Mouse (Mus musculus) urinary bladder, postnatal 4 days (tissue): Measurements from ENCODE around the gene Fam198a.

Source experiments
- DNase-seq, 2 experiments: peaks; one replicate each; pipeline ENCODE4 v3.0.0; 2021 to 2022; ENCODE audit warnings: low spot score in 2 of 2

Fam198a gene

GRCm38 (mm10) chr9:121925959-121926358 is 24.8 kb upstream of the Fam198a start:
- no peak for DNase-seq

DNA sequence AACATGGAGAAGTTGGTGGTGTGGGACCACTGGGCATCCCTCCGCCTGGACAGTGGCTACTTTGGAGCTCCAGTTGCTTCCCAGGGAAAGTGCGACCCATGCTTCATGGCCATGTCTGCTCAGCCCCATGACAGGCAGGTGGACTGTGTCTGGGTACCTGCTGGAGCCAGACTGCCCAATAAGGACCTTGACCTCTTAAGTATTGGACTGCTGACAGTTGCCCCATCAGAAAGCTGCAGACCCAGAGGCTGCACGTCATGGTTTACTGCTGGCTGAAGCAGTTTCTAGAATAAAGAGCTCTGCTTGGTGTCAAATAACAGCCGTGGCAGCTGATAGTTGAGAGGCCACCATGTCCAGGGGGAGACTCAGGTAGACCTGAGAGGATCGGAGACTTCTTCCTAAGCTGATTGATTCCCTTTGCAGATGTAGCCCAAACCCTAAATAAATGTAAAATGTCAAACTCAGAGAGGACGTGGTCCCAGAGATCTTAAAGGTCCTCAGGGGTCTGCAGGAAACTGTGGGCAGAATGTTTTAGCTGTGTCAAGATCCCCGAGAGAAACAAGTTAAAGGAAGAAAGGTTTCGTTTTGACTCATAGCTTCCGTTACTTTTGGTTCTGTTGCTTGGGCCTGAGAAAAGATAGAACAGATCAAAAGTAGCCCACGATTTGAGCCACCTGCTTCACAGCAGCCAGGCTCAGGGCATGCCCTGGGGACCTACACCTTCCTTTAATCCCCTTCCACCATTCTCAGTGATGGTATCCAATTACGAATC is 24.0 kb upstream of the Fam198a start:
- no peak for DNase-seq

- DNase-seq = no peak
Measured at GRCm38 (mm10) chr9:121927721-121928120, 23.1 kb upstream of the Fam198a start.

- no peak for DNase-seq
Measured at GRCm38 (mm10) chr9:121928498-121928897, 22.3 kb upstream of the Fam198a start.

DNA sequence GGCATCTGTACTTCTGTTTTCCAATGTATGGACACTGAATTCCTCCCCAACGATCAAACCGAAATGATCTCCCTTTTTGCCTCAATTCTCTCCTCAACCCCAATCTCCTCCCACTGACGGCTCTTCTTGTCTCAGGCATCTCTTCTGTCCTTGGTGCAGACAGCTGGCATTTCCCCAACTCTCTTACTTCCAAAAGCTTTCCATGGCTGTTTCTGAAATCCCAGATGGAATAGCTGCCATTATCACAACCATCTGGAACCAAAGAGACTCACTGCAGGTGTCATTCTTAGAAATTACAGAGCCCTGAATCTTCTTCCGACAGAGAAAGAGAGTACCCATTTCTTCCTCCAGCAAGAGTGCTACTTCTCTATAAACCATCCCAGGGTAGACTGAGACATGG is 15.9 kb upstream of the Fam198a start:
- no peak for DNase-seq

- no peak for DNase-seq
Measured at GRCm38 (mm10) chr9:121936952-121937351, 13.8 kb upstream of the Fam198a start.

DNA sequence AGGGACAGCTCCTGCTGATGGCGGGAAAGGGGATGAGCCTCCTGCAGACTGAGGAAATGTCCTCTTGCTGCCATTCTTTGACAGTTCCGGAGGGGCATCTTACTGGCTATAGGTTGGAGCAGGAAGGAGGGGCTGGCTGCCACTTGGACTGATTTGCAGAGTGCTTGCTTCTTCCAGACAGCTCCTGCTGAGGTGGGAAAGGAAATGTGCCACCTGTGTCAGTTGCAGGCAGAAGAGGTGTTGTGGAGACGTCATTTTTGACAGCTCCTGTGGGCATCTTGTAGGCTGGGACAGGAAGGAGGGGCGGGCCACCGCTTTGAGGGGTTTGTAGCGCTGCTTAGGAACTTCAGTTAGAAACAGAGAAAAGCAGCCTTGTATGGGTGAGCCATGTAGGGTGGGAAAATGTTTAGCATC is 13.3 kb upstream of the Fam198a start:
- DNase-seq = no peak

- DNase-seq = no peak
Measured at GRCm38 (mm10) chr9:121937944-121938355, 12.8 kb upstream of the Fam198a start.

DNA sequence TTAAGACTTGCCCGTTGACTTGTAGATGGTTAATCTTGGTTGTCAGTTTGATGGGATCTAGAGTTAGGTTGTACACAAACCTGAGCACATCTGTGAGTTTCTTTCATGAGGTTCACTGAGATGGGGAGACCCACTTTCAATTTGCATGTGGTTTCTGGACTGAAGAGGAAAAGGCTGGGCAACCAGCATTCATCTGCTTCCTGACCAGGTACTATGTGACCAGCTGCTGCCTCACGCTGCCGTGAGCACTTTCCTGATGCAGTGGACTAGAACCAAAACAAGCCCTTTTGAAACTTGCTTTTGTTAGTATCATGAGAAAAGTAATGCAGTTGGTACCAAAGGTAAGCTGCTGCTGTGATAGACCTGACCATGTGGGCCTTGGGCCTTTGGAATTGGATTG is 7.8 kb upstream of the Fam198a start:
- DNase-seq = no peak

DNA sequence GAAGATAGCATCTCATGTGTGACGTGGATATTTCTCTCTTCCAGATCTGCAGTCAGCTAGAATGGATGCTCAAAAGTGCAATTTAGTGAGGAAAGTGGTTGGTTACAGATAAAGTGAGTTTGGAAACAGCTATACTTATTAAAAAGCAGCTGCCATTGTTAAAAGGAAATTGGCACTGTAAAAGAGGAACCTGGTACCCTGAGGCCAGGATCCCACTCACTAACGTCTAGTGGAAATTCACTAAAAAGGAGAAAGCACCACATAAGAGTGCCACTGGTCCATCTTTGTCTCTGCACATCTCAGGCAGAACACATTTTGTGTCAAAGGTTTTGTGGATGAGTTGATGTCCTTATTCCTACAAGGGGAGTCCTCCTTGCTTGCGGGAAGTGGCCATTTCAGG is 7.2 kb upstream of the Fam198a start:
- no peak for DNase-seq

- peak; percentile 49 to 72 for DNase-seq
Measured at GRCm38 (mm10) chr9:121947784-121948183, 3.0 kb upstream of the Fam198a start.

- no peak for DNase-seq
Measured at GRCm38 (mm10) chr9:121948431-121948830, 2.4 kb upstream of the Fam198a start.

GRCm38 (mm10) chr9:121951114-121951423 is 281 bp downstream of the Fam198a start:
- no peak for DNase-seq

DNA sequence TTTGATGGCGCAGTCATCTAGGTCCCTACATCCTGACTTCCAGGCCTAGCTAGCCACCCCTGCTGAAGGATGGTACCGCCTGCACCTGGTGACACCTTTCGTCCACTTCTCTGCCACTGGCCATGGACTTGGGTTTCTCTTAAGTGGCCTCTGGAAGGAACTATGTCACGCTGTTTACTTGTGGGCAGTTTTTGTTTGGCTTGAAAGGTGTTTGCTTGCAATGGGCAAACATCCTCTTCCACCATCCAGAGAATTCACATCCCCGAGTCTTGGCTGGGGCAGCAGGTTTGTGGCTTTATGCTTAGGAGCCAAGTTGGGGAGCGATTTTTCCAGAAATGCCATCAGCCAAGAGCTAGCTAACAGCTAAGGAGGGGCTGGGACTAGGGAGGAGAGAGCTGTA is 1.8 kb downstream of the Fam198a start:
- no peak for DNase-seq

DNA sequence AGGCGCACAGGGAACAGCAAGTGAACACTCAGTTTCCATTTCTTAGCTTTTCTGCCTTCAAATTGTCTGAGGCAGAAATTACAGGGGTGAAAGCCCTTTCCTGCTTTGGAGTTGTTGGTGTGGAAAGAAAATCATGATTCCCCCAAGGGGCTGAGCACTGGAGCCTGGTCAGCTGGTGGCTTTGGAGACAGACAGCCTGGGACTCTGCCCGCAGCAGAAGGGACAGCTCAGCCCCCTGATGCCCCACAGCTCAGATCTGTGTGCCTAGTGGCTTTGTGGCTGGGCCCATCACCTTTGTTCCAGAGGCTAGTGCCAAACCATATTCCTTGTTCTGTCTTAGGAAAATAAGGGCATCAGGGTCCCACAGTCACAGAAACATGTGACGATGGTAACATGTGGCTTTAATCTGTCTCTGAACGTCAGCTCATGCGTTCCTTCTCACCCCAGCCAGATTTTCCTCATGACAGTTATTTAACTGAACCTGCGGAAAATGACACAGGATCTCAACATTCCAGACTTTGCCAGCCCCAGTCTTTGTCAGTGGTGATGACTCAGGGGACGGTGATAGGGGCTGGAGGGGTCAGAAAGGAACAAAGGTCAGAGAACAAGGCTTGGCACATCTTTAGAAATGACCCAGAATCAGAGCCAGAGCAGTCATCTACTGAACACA is 9.3 kb downstream of the Fam198a start:
- no peak for DNase-seq

DNA sequence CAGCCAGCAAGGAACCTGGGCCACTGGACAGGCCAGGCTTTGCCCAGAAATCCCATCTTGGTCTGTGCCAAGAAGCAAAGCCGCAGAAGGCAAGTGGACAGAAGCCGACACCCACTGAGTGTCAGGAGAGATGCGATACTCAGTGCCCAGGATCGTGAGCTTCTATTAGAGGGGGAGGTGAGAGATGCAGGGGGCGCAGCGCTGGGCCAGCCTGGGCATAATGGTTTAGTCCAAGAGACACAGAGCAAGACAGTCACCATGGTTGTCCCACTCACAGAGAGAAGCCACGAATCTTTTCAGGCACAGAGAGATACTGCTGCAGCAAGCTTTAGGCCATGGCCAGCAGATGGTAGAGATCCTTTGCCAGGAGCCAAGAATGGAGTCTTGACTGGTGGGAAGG is 14.2 kb downstream of the Fam198a start:
- DNase-seq = no peak

- no peak for DNase-seq
Measured at GRCm38 (mm10) chr9:121968258-121968657, 17.5 kb downstream of the Fam198a start.

DNA sequence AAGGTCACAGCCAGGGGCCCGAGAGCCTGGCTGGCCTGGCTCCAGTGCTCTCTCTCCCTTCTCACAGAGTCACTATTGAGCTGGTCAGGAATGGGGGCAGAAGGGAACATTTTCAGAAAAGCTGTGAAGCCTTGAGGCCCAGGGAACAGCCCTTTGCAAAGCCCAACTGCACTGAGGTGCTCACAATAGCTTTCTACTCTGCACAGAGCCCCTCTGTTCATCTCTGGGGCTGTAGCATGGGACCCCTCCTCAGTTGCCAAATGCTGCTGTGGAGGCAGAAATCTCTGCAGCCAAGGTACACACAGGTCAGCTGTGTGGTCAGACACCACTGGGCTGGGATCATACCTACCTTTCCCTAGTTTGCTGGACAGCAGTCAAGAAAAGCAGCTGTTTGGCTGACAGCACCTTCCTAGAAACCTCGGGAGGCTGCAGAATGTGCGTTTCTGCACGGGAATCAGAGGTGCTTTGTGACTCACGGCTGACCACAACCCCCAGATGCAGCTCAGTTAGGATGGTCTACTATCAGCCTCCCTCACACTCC is 19.1 kb downstream of the Fam198a start:
- DNase-seq = no peak

DNA sequence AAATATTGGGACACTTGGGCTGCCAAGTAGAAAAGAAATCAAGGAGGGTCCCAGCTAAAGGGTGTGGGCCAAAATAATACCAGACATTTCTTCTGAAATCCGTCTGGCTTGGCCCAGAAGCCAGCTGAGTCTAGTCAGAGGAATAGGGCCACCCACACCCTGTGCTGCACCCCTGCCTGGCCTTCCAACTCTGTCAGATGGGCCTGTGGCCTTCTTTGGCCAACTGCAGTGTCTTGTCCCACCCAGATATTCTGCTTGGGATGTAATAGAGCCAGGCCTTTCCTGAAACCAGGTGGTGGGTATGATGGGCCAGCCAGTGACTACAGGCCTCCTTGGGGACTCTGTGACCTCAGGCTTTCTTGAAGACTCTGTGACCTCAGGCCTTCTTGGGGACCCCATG is 22.4 kb downstream of the Fam198a start:
- peak in 1 of 2 experiments; percentile 49 for DNase-seq

- peak in 1 of 2 experiments; percentile 50 for DNase-seq
Measured at GRCm38 (mm10) chr9:121974141-121974986, 23.6 kb downstream of the Fam198a start.

- no peak for DNase-seq
Measured at GRCm38 (mm10) chr9:121975321-121975720, 24.5 kb downstream of the Fam198a start.

GRCm38 (mm10) chr9:121981046-121981445 is 30.3 kb downstream of the Fam198a start:
- no peak for DNase-seq
